Mouse (Mus musculus) heart, adult 2 months (tissue): ENCODE measurements around the gene Ccdc32.

Experiments
- CTCF ChIP-seq: fragments of 200-600 bp; IDR thresholded peaks from 2 replicates; pipeline ENCODE4 v1.8.1; 2022; ENCODE audit warnings: antibody characterized with exemption, mild to moderate bottlenecking, moderate library complexity
- EP300 ChIP-seq: fragments of 200-500 bp; IDR thresholded peaks from 2 replicates; pipeline ENCODE4 v1.6.1; 2011; ENCODE audit warnings: low read depth, low read length, control low read depth; ENCODE audit not compliant: insufficient read depth
- POLR2A ChIP-seq: fragments of 200-500 bp; IDR thresholded peaks from 2 replicates; pipeline ENCODE4 v1.6.1; 2011; ENCODE audit warnings: mild to moderate bottlenecking, low read depth, low read length, control low read depth; ENCODE audit not compliant: insufficient read depth

DNA sequence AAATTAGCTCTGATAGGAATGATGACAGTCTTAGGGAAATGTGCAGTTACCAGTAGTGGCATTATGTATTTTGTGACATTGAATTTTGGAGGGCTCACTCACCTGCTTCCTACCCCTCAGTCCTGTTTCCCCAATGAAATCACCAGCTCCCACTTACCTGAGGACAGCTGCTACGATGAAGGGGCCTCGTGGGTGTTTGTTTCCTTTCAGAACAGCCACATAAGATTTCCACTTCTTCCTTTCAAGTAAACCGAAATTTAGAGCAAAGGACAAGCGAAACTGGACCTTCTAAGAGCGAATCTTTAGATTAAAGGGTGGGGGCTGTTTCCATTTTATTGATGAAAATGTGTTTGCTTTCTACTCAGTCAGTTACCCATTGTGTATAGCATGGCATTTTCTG is 57.1 kb downstream of the Ccdc32 start:
- TF ChIP-seq CTCF: no peak
- TF ChIP-seq POLR2A: no peak
- TF ChIP-seq EP300: no peak
